Mouse (Mus musculus) erythroblast, embryonic 14.5 days (primary cell): ENCODE measurements at regions not wholly inside any gene's neighbourhood (a gene's known extent, or its start where the extent isn't known, plus 50 kb on each side); places are given as distances from the start of the nearest gene placed in this dataset.

ENCODE experiments used
- GATA1 ChIP-seq: IDR thresholded peaks from 2 replicates; pipeline ENCODE4 v1.6.1; 2012; ENCODE audit warnings: low read length, inconsistent platforms, mixed read lengths
- TAL1 ChIP-seq: IDR thresholded peaks from 3 replicates; pipeline ENCODE4 v1.6.1; 2012; ENCODE audit warnings: low read length, inconsistent platforms, mixed read lengths

DNA sequence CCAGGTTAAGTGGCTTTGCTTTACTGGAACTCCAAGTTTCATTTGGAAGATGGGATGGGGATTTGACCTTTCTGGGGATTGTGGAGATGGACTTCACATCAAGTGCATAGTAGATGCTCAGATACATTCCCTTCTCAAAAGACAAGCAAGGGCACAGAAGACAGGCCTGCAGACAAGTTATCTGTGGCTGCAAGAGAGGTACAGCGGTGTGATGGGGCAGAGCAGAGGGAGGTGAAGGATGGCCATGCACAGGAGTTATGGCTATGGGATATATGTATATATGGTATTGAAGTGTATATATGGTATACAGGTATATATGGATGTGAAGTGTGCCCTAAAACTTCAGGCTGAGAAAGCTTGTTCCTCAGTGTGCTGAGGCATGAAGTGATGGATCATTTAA, 87.0 kb upstream of the Gpr139 start:
- TF ChIP-seq GATA1 (no peak), TAL1 (no peak)
